Mouse (Mus musculus) lung, adult 2 months (tissue): ENCODE results near the gene Ttc39a. TPM values are rescaled to one million over a fixed set of nuclear protein-coding genes. Genes with fewer than 3 reads are reported as not detected.
A peak's percentile ranks its signal among the peaks of the same experiment; 100 is the strongest.

Experiments
- DNase-seq: peaks from one replicate; pipeline ENCODE4 v3.0.0; 2022
- H3K4me1 ChIP-seq: fragments of 200-500 bp; 2 replicates; pipeline ENCODE4 v1.6.1; 2011; ENCODE audit warnings: low read length; ENCODE audit not compliant: control insufficient read depth, insufficient read depth
- H3K4me3 ChIP-seq: fragments of 200-500 bp; replicated peaks from 2 replicates; pipeline ENCODE3; 2011; ENCODE audit warnings: low read depth, mild to moderate bottlenecking, control low read depth, low read length; ENCODE audit errors: extremely low read depth
- CTCF ChIP-seq: fragments of 200-500 bp; IDR thresholded peaks from 2 replicates; pipeline ENCODE4 v1.5.1; 2011; ENCODE audit warnings: mild to moderate bottlenecking, low read length, control low read depth; ENCODE audit not compliant: insufficient read depth
- POLR2A ChIP-seq: fragments of 200-500 bp; IDR thresholded peaks from 2 replicates; pipeline ENCODE4 v1.6.1; 2011; ENCODE audit warnings: low read depth, mild to moderate bottlenecking, control low read depth, low read length, borderline replicate concordance; ENCODE audit errors: extremely low read depth
- WGBS: fragments of 180-500 bp; shearing (Covaris S2); methylation state at CpG from one replicate; pipeline ENCODE4 v1.1.7; 2018; 5-methylcytosine and 5-hydroxymethylcytosine counted together
- polyA plus RNA-seq: library from polyadenylated mRNA; depleted of rRNA; stranded (reverse); fragments of >200 nt; gene quantifications from 2 replicates; pipeline ENCODE4 v1.2.3, GENCODE M21; 2012; rRNA removed

Gene Ttc39a
- polyA plus RNA-seq, 1 experiment, result 16.4 TPM

GRCm38 (mm10) chr4:109475078-109475477, 68.7 kb downstream of the Ttc39a start:
- 41% methylated on average over 2 of the region's 2 CpGs for WGBS
- H3K4me3 ChIP-seq, result peak overlapping the region; percentile 37

GRCm38 (mm10) chr4:109475577-109476553, 69.4 kb downstream of the Ttc39a start:
- peak; percentile 72 for DNase-seq
- no peak for TF ChIP-seq CTCF
- TF ChIP-seq POLR2A, result no peak
- peaks cover 16% of the 10 kb centered on the region for H3K4me1 ChIP-seq
- under 1% methylated on average over 53 of the region's 68 CpGs for WGBS
- peak overlapping the region; percentile 96 for H3K4me3 ChIP-seq

More at GRCm38 (mm10) chr4:109475078-109475477, 68.7 kb downstream of the Ttc39a start:
- no peak for DNase-seq
- no peak for TF ChIP-seq CTCF
- no peak for TF ChIP-seq POLR2A
- H3K4me1 ChIP-seq, result peaks cover 16% of the 10 kb centered on the region

- peak; percentile 45; the same call in 1 of the 2 replicates for TF ChIP-seq POLR2A
- TF ChIP-seq CTCF, result no peak
- under 1% methylated on average over 38 of the region's 39 CpGs for WGBS
- peak overlapping the region; percentile 96 for H3K4me3 ChIP-seq
- H3K4me1 ChIP-seq, result peaks cover 14% of the 10 kb centered on the region
- peak; percentile 87 for DNase-seq
These were observed 70.2 kb downstream of the Ttc39a start for GRCm38 (mm10) chr4:109476554-109477014.

- no peak for DNase-seq
- H3K4me3 ChIP-seq, result no peak overlapping the region
- peaks cover 11% of the 10 kb centered on the region for H3K4me1 ChIP-seq
- TF ChIP-seq CTCF, result no peak
- TF ChIP-seq POLR2A, result no peak
- 90% methylated on average over 3 of the region's 3 CpGs for WGBS
These were observed 71.0 kb downstream of the Ttc39a start for GRCm38 (mm10) chr4:109477454-109477853.

- TF ChIP-seq CTCF, result no peak
- TF ChIP-seq POLR2A, result no peak
- Histone ChIP-seq H3K4me3 (no peak overlapping the region), H3K4me1 (no peaks in the 10 kb centered on the region)
- DNase-seq, result no peak
- 80% methylated on average over 2 of the region's 2 CpGs for WGBS
These were observed 75.0 kb downstream of the Ttc39a start for GRCm38 (mm10) chr4:109481424-109481823.

GRCm38 (mm10) chr4:109482701-109483100, 76.3 kb downstream of the Ttc39a start:
- WGBS, result 85% methylated on average over 1 of the region's 1 CpGs
- no peak for DNase-seq

GRCm38 (mm10) chr4:109484621-109485020, 78.2 kb downstream of the Ttc39a start, which contains the start of gene Rnf11:
Gene Rnf11 (minus strand): TSS chr4:109484728.
- no peak for DNase-seq
- Histone ChIP-seq H3K4me1 (no peaks in the 10 kb centered on the region), H3K4me3 (no peak within 1 kb of the TSS)
- TF ChIP-seq CTCF, result no peak
- TF ChIP-seq POLR2A, result no peak
- 66% methylated on average over 3 of the region's 3 CpGs for whole genome bisulfite sequencing

More at GRCm38 (mm10) chr4:109482701-109483100, 76.3 kb downstream of the Ttc39a start:
- TF ChIP-seq CTCF (no peak), POLR2A (no peak)
- no peak overlapping the region for H3K4me3 ChIP-seq
- no peaks in the 10 kb centered on the region for H3K4me1 ChIP-seq

GRCm38 (mm10) chr4:109488812-109489211, 82.4 kb downstream of the Ttc39a start:
- TF ChIP-seq POLR2A (no peak), CTCF (no peak)
- 52% methylated on average over 1 of the region's 1 CpGs for WGBS
- Histone ChIP-seq H3K4me1 (no peaks in the 10 kb centered on the region), H3K4me3 (no peak overlapping the region)
- DNase-seq, result no peak

- Histone ChIP-seq H3K4me3 (no peak overlapping the region), H3K4me1 (no peaks in the 10 kb centered on the region)
- no peak for TF ChIP-seq CTCF
- no peak for TF ChIP-seq POLR2A
- DNase-seq, result no peak
These were observed 87.2 kb downstream of the Ttc39a start for GRCm38 (mm10) chr4:109493581-109493980.

Other genes starting within 250 kb of the Ttc39a start
- gene Osbpl9, start 204.4 kb upstream of the Ttc39a start, polyA plus RNA-seq, result 117 and 167 TPM in 2 replicates
- 0.18 TPM in 1 of 2 replicates, not detected in the other for gene Calr4, start 172.1 kb upstream of the Ttc39a start, polyA plus RNA-seq
- 11.0 and 18.9 TPM in 2 replicates for gene Eps15, start 126.4 kb upstream of the Ttc39a start, polyA plus RNA-seq
- 39.6 and 44.5 TPM in 2 replicates for gene Rnf11, start 78.1 kb downstream of the Ttc39a start, polyA plus RNA-seq
- gene 4930522H14Rik, start 124.7 kb downstream of the Ttc39a start, polyA plus RNA-seq, result not detected in 2 replicates